Mouse (Mus musculus): ENCODE results near the gene Jade2. TPM values are rescaled to one million over a fixed set of nuclear protein-coding genes. Genes with fewer than 3 reads are reported as not detected.
"Not testable (repeated sequence)": the region's sequence is repeated elsewhere in the genome, so short reads cannot be mapped to it uniquely, and the experiment has no call there.

The Jade2 gene
- total RNA-seq, 2 experiments from 2014 or later, result 28.4 to 29.7 TPM

DNA sequence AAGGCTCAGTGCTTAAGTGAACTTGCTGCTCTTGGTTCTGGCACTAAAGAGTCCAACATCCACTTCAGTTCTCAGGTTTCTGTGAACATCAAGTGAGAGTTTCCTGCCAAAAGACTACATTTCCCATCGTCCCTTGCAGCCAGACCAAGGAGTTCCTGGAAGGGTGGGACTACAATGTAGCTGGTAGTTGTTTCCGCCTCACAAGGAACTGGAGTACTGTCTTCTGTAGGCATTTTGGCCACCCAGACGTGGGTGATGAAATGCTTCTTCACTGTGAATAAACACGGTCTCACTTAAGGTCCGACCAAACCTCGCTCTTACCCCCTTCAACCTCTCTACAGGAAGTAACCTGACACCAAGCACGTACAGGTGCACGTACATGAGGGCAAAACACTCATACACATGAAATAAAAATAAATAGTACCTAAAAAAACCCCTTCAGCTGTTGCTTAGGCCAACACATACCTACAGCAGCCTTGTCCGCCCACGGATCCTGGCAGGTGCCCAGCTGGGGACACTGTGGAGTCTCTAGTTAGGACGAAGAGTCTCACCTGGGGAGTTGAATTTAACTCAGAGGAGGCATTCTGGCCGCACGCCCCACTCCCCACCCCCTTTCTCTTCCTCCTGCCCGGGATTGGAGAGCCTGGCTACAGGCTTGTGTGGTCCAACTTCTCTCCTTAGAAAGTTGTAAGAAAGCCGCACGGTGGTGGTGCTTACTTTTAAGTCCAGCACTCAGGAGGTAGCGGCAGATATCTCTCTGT, 52.1 kb downstream of the Jade2 start:
- DNase-seq (ENCODE audit: extremely low spot score in 1 of 2, low spot score in 1 of 2), result peak in 1 of 2 experiments; percentile 50

DNA sequence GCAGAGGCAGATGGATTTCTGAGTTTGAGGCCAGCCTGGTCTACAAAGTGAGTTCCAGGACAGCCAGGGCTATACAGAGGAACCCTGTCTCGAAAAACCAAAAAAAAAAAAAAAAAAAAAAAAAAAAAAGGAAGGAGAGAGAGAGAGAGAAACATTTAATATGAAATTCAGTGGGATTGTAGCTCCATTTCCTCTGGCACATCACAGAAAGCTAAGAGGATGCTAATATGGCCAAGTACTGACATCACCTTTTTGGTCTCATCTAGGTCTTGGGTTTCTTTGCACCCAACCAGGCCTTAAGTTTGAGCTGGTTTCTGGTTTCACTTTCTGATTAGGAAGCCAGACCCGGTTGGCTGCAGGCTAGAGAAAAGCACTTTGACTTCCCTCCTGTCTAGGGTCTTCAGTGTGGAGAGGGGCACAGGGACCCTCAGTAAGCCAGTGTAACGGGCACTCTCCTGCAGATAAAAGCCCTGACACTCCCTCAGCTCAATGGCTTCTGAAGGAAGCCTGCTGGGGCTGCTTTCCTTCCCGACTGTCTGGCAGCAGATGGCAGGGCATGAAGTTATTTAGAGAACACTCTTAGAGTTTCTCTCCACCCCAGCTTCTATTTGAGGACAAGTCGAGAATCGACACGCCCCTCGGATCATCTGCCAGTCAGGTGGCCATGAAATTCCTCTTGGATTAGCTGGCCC, 56.7 kb downstream of the Jade2 start:
- DNase-seq (ENCODE audit: extremely low spot score in 1 of 2, low spot score in 1 of 2), result no peak

DNA sequence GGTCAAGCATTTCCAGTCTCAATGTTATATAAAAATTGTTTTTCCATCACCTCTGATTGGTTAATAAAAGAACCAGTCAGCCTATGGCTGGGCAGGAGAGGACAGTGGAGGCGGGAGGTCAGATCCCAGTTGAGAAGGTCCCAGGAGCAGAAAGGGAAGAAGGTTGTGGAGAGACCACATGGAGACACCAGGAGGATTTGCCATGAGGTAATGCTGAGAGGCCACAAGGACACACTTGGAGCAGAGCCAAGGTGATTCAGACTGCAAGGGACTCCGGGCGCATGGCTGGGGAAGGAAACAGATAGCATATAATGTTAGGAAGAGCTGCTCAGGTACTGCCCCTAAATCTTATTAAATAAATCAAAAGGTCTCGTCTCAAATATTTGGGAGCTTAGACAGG, 61.2 kb downstream of the Jade2 start:
- no peak for DNase-seq (ENCODE audit: extremely low spot score in 1 of 2, low spot score in 1 of 2)

DNA sequence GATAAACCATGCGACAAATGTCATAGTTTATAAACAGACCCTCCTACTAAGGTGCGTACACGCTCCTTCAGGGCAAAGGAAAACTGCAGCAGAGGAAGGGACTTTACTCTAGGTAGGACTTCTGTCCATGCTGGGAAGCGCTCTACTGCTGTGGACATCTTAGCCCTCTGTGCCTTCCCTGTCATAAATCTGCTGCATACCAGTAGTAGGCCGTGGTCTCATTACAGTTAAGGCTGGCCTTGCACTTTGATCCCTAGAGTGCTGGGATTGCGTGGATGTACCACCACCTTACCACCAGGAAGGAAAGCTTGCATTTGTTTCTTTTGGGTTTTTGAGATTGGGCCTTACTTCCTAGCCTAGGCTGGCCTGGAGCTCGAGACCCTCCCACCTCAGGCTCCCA, 66.8 kb downstream of the Jade2 start:
- DNase-seq (ENCODE audit: extremely low spot score in 1 of 2, low spot score in 1 of 2), result no peak

DNA sequence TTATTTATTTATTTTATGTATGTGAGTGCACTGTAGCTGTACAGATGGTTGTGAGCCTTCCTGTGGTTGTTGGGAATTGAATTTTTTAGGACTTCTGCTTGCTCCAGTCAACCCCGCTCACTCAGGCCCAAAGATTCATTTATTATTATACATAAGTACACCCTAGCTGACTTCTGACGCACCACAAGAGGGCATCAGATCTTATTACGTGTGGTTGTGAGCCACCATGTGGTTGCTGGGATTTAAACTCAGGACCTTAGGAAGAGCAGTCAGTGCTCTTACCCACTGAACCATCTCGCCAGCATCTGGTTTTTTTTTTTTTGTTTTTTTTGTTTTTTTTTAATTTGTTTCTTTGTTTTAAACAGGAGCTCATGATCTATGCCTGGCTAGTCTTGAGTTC, 67.7 kb downstream of the Jade2 start:
- DNase-seq (ENCODE audit: extremely low spot score in 1 of 2, low spot score in 1 of 2), result not testable (repeated sequence)

DNA sequence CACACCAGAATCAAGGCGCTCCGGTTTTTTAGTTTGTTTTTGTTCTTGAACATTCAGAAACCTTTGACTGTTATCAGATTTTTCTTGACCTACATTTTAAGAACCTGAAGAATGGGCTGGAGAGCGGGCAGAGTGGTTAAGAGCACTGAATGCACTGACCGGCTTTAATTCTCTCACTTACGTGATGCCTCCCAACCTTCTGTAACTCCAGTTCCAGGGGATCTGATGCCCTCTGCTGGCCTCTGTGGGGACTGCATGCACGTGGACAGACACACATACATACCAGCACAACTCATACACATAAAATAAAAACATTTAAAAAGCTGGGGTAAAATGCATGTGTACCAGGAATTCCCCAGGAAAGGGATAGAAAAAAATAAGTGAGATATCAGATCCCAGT, 71.5 kb downstream of the Jade2 start:
- DNase-seq (ENCODE audit: extremely low spot score in 1 of 2, low spot score in 1 of 2), result peak in 1 of 2 experiments; percentile 51

DNA sequence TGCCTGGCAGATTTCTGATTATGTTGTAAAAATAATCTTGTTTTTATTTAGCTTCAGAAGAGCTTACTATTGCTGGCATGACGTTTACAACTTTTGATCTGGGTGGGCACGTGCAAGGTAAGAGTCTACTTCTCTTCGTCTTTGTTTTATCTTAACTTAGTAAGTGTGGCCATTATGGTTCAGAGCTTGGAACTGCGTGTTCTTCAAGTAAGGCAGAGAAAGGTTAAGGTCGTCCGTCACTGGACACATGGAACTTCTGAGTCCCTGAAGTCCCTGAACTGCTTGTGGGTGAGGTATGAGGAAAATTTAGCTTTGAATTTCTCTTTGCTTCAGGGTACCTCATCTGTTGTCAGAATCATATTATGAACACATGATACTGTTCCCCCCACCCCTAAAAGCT, 74.7 kb downstream of the Jade2 start:
- DNase-seq (ENCODE audit: extremely low spot score in 1 of 2, low spot score in 1 of 2), result no peak

DNA sequence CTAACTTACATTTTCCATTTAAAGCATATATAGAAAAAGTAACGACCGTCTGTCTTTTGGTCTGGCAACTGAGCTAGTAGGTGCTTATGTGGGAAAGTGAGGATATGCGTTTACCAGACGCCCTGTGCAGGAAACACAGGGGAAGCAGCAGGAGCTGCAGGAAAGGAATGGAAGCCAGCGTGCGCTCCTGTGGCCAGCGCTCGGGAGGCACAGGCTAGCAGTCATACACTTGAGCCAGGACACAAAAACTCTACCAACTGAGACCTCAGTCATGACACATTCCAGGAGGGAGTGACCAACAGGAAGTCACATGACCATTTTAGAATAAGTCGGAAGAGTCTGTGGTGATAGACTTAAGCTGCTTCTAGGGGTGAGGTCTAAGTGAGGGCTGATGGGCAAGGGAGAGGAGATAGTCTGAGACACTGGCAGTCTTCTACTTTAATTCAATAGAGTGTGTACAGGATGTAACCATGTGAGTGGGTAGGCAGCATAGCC, 76.6 kb downstream of the Jade2 start:
- no peak for DNase-seq (ENCODE audit: extremely low spot score in 1 of 2, low spot score in 1 of 2)

DNA sequence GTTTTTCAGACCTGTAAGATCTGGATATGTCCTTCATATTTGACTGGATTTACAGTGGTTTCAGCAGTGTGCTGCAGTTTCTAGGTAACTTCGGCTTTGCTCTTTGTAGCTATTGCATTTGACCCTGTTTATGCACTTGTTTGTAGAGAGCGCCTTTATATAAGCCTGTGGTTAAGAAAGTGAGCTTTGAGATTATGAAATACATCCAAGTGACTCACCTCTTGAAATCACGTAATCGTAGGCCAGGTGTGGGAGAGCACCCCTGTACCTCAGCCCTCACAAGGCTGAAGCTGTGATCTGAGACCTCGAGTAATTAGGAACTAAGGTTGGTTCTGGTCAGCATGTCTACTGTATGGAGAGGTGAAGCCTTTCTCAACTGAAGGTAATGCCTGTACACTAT, 80.0 kb downstream of the Jade2 start:
- no peak for DNase-seq (ENCODE audit: extremely low spot score in 1 of 2, low spot score in 1 of 2)

DNA sequence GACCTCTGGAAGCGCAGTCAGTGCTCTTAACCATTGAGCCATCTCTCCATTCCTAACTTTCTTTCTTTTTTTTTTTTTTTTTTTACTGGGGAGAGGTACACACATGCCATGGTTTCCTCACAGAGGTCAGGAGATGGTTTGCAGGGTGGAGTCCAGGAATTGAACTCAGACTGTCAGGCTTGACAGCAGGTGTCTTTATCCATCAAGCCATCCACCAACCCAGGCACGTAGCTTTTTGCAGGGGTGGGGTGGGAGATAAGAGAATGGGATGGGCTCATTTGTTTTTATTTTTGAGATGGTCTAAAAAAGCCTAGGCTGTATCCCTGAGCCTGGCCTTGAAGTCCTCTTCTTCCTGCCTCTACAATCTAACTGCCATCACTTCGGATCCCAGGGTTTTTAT, 81.9 kb downstream of the Jade2 start:
- DNase-seq (ENCODE audit: extremely low spot score in 1 of 2, low spot score in 1 of 2), result no peak

DNA sequence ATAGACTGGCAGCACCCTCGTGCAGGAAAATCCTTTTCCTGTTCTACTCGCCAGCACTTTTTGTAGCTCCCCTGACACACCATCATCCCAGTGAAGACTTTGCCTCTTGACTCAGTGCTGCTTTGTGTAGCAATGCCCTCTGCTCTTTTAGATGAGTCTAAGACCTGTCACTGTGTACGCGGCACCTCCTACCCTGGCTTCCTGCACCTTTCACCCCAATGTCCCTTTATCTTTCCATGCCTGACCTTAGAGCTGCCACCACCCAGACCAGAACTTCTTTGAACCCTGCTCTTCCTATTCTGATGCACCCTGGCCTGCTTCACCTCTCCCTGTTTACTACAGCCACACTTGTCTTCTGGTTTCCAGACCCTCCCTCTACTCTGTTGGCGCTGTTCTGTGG, 89.2 kb downstream of the Jade2 start:
- DNase-seq (ENCODE audit: extremely low spot score in 1 of 2, low spot score in 1 of 2), result no peak

DNA sequence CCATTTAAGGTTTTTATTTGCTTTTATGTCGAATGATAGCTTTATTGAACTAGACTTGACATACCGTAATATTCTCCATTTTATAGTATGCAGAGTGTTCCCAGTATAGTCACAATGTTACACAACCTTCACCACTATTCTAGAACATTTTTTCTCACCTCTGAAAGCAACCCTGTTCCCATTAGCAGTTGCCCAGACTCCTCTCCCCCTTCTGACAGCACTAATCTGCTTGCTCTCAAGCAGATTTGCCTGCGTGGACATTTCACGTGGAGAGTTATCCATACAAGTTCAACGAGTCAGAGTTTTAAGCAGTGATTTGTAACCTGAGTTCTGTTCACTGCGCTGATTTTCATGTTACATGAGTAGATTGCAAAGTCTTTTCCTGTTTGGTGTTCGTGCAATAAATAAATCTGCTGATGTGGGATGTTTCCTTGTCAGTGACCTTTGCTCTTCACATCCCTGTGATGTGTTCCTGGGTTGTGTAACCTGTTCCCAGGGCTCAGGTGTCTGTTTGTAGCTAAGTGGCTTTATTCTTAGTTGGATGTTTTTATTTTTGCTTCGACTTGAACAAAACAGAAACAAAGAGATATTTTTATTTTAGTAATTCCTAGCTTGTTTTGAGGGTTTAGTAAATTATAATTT, 89.8 kb downstream of the Jade2 start:
- DNase-seq (ENCODE audit: extremely low spot score in 1 of 2, low spot score in 1 of 2), result no peak

DNA sequence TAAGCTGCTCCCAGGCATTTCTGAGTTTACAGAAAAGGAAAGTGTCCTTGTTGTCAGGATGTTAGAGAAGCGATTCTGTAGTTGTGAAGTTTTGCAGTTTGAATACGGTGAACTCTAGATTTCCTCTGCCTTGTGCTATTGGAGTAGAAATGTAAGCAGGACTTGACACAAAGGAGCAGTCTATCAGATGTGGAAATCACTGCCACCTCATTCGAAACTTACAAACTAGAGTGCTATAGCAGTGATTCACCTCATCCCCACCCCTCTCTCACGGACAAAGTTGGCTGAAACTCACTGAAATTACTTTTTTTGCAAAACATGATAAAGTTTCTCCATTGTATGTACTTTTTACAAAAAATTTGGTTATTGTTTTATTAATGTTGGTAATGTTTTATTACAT, 92.6 kb downstream of the Jade2 start:
- no peak for DNase-seq (ENCODE audit: extremely low spot score in 1 of 2, low spot score in 1 of 2)

DNA sequence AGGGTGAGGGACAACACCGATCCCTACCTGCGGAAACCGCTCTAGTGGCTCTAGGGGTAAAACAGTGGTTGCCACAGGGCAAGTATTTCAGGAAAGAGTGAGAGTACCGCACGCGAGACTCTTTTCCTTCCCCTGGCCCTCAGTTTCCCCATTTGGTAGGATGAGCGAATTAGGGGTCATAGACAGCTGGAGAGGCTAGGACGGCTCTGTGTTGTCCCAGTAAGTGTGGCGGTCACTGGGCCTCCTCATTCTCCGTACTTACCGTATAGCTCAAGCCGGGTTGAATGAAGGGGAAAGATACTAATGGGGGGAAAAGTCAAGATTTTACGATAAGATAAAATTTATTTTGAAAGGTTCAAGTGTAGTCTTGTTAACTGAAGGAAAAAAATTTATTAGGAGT, 93.5 kb downstream of the Jade2 start:
- DNase-seq (ENCODE audit: extremely low spot score in 1 of 2, low spot score in 1 of 2), result no peak

Other genes with a start within 250 kb of the Jade2 start
- 10 to 100 TPM; 46.7 to 48.7 TPM for gene Nhp2, start 237.9 kb downstream of the Jade2 start, total RNA-seq (2021)
- gene Rmnd5b, start 221.8 kb downstream of the Jade2 start, total RNA-seq (2021), result 10 to 100 TPM; 62.3 to 65.9 TPM
- 10 to 100 TPM; 12.1 to 12.4 TPM for gene N4bp3, start 206.8 kb downstream of the Jade2 start, total RNA-seq (2021)
- 1 to 10 TPM; 1.2 to 1.3 TPM for gene D930048N14Rik, start 206.7 kb downstream of the Jade2 start, total RNA-seq (2021)
- 10 to 100 TPM; 36.6 to 44.4 TPM for gene 0610009B22Rik, start 168.8 kb downstream of the Jade2 start, total RNA-seq (2021)
- 10 to 100 TPM; 15.3 to 22.0 TPM for gene Sec24a, start 94.0 kb downstream of the Jade2 start, total RNA-seq (2021)
- gene Sar1b, start 94.0 kb downstream of the Jade2 start, total RNA-seq (2021), result 10 to 100 TPM; 68.7 to 72.7 TPM
- 10 to 100 TPM; 32.7 to 35.0 TPM for gene Cdkn2aipnl, start 110.0 kb upstream of the Jade2 start, total RNA-seq (2021)
- gene Ube2b, start 143.1 kb upstream of the Jade2 start, total RNA-seq (2021), result 100 to 1,000 TPM; 187 to 191 TPM
- gene Cdkl3, start 146.6 kb upstream of the Jade2 start, total RNA-seq (2021), result 10 to 100 TPM; 14.2 to 17.3 TPM
- gene Ppp2ca, start 241.0 kb upstream of the Jade2 start, total RNA-seq (2021), result 100 to 1,000 TPM; 115 to 119 TPM